Mouse (Mus musculus) CH12.LX (cell line): ENCODE measurements at regions not wholly inside any gene's neighbourhood (a gene's known extent, or its start where the extent isn't known, plus 50 kb on each side); places are given as distances from the start of the nearest gene placed in this dataset.

Source experiments
- CHD1 ChIP-seq: IDR thresholded peaks from 2 replicates; pipeline ENCODE4 v1.6.1; 2012; ENCODE audit warnings: low read depth, low read length, improper control_type of control experiment, inconsistent platforms
- CTCF ChIP-seq, 2 experiments: IDR thresholded peaks in 1 of 2; conservative IDR thresholded peaks in 1 of 2; 2 replicates each; pipeline ENCODE4 v1.5.1; 2011 to 2012; ENCODE audit warnings: low read depth in 2 of 2, low read length in 2 of 2, improper control_type of control experiment in 1 of 2, inconsistent platforms in 1 of 2, mild to moderate bottlenecking in 1 of 2, moderate library complexity in 1 of 2
- MAZ ChIP-seq: IDR thresholded peaks from 2 replicates; pipeline ENCODE4 v1.6.1; 2012; ENCODE audit warnings: low read depth, mild to moderate bottlenecking, inconsistent platforms, low read length, improper control_type of control experiment, moderate library complexity
- MXI1 ChIP-seq: IDR thresholded peaks from 2 replicates; pipeline ENCODE4 v1.6.1; 2011; ENCODE audit warnings: mild to moderate bottlenecking, low read depth, low read length, improper control_type of control experiment
- MYC ChIP-seq: IDR thresholded peaks from 2 replicates; pipeline ENCODE4 v1.6.1; 2011; ENCODE audit warnings: low read depth, mild to moderate bottlenecking, improper control_type of control experiment, low read length
- NELFE ChIP-seq: IDR thresholded peaks from 2 replicates; pipeline ENCODE4 v1.6.1; 2011; ENCODE audit warnings: low read depth, low read length, improper control_type of control experiment
- POLR2A ChIP-seq: IDR thresholded peaks from 2 replicates; pipeline ENCODE4 v1.6.1; 2011; ENCODE audit warnings: low read depth, mild to moderate bottlenecking, improper control_type of control experiment, low read length
- RAD21 ChIP-seq: IDR thresholded peaks from 2 replicates; pipeline ENCODE4 v1.6.1; 2011; ENCODE audit warnings: low read depth, mild to moderate bottlenecking, low read length, improper control_type of control experiment, moderate library complexity
- SIN3A ChIP-seq: IDR thresholded peaks from 2 replicates; pipeline ENCODE4 v1.6.1; 2012; ENCODE audit warnings: low read length, improper control_type of control experiment, inconsistent platforms
- SMC3 ChIP-seq: IDR thresholded peaks from 2 replicates; pipeline ENCODE4 v1.6.1; 2011; ENCODE audit warnings: low read depth, low read length, improper control_type of control experiment
- TBP ChIP-seq: conservative IDR thresholded peaks from 2 replicates; pipeline ENCODE4 v1.6.1; 2011; ENCODE audit warnings: low read depth, low read length, improper control_type of control experiment
- USF2 ChIP-seq: conservative IDR thresholded peaks from 2 replicates; pipeline ENCODE4 v1.6.1; 2011; ENCODE audit warnings: low read depth, low read length, improper control_type of control experiment
- ZNF384 ChIP-seq: IDR thresholded peaks from 2 replicates; pipeline ENCODE4 v1.6.1; 2012; ENCODE audit warnings: low read depth, low read length, improper control_type of control experiment, inconsistent platforms

DNA sequence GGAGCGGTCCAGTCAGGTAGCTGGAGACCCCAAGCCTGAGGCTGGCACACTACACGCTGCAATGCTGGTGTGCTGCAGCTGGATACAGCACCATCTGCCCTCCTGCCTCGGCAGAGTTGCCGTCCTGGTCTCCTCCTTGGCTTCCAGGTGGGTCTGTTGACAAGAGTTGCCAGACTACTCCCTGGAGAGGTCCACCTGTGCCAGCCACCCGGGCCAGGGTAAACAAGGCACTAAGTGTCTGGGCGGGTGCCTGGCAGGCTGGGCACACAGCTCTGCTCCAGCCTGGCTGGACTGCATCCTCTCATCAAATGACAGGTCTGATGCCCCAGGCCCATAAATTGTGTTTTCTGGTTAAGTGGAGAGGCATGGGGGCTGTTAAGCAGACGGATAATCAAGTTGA is 61.0 kb upstream of the Col1a1 start:
- TF ChIP-seq TBP (no peak), USF2 (no peak), CTCF (conservative IDR thresholded peaks at IDR 0.05 in 1 of 2, IDR thresholded peaks at IDR 0.05 in 1 of 2; ENCODE audit: low read depth in 2 of 2, low read length in 2 of 2) (no peak), POLR2A (no peak), RAD21 (no peak), MYC (no peak), CHD1 (no peak), MAZ (no peak), ZNF384 (no peak), MXI1 (no peak), SIN3A (no peak), SMC3 (no peak), NELFE (no peak)
